Mouse (Mus musculus) testis, adult 2 months (tissue): ENCODE data around the gene 1700001J03Rik. TPM values are rescaled to one million over a fixed set of nuclear protein-coding genes. Genes with fewer than 3 reads are reported as not detected.
A peak's percentile ranks its signal among the peaks of the same experiment; 100 is the strongest.
"Not testable (repeated sequence)": the region's sequence is repeated elsewhere in the genome, so short reads cannot be mapped to it uniquely, and the experiment has no call there.

Experiments
- H3K27ac ChIP-seq: fragments of 200-500 bp; 2 replicates; pipeline ENCODE4 v1.5.1; 2012; ENCODE audit warnings: low read depth, low read length; ENCODE audit not compliant: control insufficient read depth, insufficient read depth
- H3K27me3 ChIP-seq: fragments of 200-500 bp; 2 replicates; pipeline ENCODE4 v1.6.1; 2012; ENCODE audit warnings: mild to moderate bottlenecking, low read length, moderate library complexity; ENCODE audit not compliant: control insufficient read depth, insufficient read depth
- H3K36me3 ChIP-seq: fragments of 200-500 bp; 2 replicates; pipeline ENCODE4 v1.6.1; 2012; ENCODE audit warnings: mild to moderate bottlenecking, low read length; ENCODE audit not compliant: control insufficient read depth, insufficient read depth
- H3K4me1 ChIP-seq: fragments of 200-500 bp; 2 replicates; pipeline ENCODE4 v1.6.1; 2012; ENCODE audit warnings: low read length; ENCODE audit not compliant: control insufficient read depth, insufficient read depth
- H3K4me3 ChIP-seq: fragments of 200-500 bp; 2 replicates; pipeline ENCODE4 v1.5.1; 2012; ENCODE audit warnings: low read depth, mild to moderate bottlenecking, low read length, moderate library complexity, mixed read lengths; ENCODE audit not compliant: control insufficient read depth
- CTCF ChIP-seq: fragments of 200-500 bp; IDR thresholded peaks from 2 replicates; pipeline ENCODE4 v1.5.1; 2012; ENCODE audit warnings: low read depth, mild to moderate bottlenecking, inconsistent platforms, low read length, moderate library complexity; ENCODE audit not compliant: control insufficient read depth, insufficient read depth, insufficient replicate concordance
- POLR2A ChIP-seq: fragments of 200-500 bp; IDR thresholded peaks from 2 replicates; pipeline ENCODE4 v1.6.1; 2012; ENCODE audit warnings: low read depth, mild to moderate bottlenecking, inconsistent platforms, low read length, moderate library complexity; ENCODE audit not compliant: control insufficient read depth
- polyA plus RNA-seq: library from polyadenylated mRNA; depleted of rRNA; stranded (reverse); fragments of >200 nt; gene quantifications from 2 replicates; pipeline ENCODE4 v1.2.3, GENCODE M21; 2012; rRNA removed

Gene 1700001J03Rik
- 471 and 495 TPM in 2 replicates for polyA plus RNA-seq

DNA sequence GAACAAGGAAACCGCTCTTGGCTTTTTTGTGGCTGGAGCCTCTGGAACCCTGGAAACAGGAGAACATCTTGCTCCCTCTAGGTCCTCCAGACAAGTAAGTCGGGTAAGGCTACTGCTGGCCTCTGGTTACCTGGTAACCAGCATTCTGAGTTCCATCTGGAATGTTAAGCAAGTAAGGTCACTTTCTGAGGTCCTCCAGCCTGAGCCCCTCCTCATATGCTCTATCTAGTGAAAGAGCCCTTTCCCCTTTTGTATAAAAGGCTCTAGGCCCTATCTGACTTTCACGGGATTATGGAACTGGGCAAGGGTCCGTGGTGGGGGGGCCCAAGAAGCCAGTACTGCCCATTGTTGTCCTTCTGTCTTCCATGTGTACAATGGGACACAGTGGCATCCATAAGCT is at the start of gene 1700001J03Rik:
1700001J03Rik (minus strand) TSS at position 101 of the 400 bp plus-strand sequence.
- H3K4me1 ChIP-seq, H3K36me3 ChIP-seq, H3K27me3 ChIP-seq, H3K27ac ChIP-seq: not testable (repeated sequence)
- H3K4me3 ChIP-seq, result peak within 1 kb of the TSS; percentile 87

GRCm38 (mm10) chr5:146234336-146234735 is 49.2 kb upstream of the 1700001J03Rik start:
- Histone ChIP-seq H3K36me3 (no peaks in the 10 kb centered on the region), H3K4me3 (no peak overlapping the region), H3K27ac (no peak overlapping the region), H3K27me3 (no peaks in the 10 kb centered on the region), H3K4me1 (peaks cover 3% of the 10 kb centered on the region)
- no peak for TF ChIP-seq POLR2A
- TF ChIP-seq CTCF, result no peak

DNA sequence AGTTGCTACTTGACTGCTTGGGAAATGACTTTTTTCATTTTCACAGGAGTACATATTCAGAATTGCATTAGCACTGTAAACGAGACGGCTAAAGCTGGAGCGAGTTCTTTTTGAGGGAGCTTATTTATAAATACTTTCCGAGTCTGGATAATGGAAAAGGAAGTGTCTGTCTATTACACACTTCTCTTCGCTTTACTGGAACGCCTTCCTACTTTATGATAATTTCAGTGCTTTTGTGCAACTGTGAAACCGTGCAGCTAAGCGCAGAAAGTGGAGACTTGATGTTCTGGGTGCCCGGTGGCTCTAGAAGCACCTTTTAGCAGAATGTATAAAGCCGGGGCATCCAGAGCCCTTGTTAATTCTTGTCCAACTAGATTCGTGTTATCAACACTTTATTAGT is 47.7 kb upstream of the 1700001J03Rik start:
- Histone ChIP-seq H3K36me3 (no peaks in the 10 kb centered on the region), H3K4me3 (no peak overlapping the region), H3K27ac (no peak overlapping the region)

GRCm38 (mm10) chr5:146232056-146232675 is 47.1 kb upstream of the 1700001J03Rik start:
- Histone ChIP-seq H3K4me1 (peaks cover 3% of the 10 kb centered on the region), H3K27me3 (no peaks in the 10 kb centered on the region), H3K36me3 (no peaks in the 10 kb centered on the region), H3K27ac (no peak overlapping the region), H3K4me3 (no peak overlapping the region)
- TF ChIP-seq CTCF (no peak), POLR2A (no peak)

More for the DNA sequence above, 47.7 kb upstream of the 1700001J03Rik start:
- no peaks in the 10 kb centered on the region for H3K27me3 ChIP-seq
- peaks cover 3% of the 10 kb centered on the region for H3K4me1 ChIP-seq
- TF ChIP-seq CTCF (no peak), POLR2A (no peak)

- Histone ChIP-seq H3K27ac (peak overlapping the region; percentile 49), H3K36me3 (no peaks in the 10 kb centered on the region), H3K27me3 (no peaks in the 10 kb centered on the region), H3K4me1 (peaks cover 3% of the 10 kb centered on the region), H3K4me3 (peak overlapping the region; percentile 97)
- no peak for TF ChIP-seq POLR2A
- TF ChIP-seq CTCF, result no peak
These were observed 46.5 kb upstream of the 1700001J03Rik start for GRCm38 (mm10) chr5:146231655-146231996.

- H3K4me1 ChIP-seq, result peaks cover 3% of the 10 kb centered on the region
- H3K27ac ChIP-seq, result peak within 1 kb of the TSS; percentile 96
- no peaks in the 10 kb centered on the region for H3K27me3 ChIP-seq
- peak within 1 kb of the TSS; percentile 97 for H3K4me3 ChIP-seq
- TF ChIP-seq POLR2A (peak; percentile 75), CTCF (no peak)
- H3K36me3 ChIP-seq, result no peaks in the 10 kb centered on the region
These were observed 46.0 kb upstream of the 1700001J03Rik start, which contains the start of gene Cdk8 for GRCm38 (mm10) chr5:146230864-146231654. Gene Cdk8, plus strand, starts transcription at chr5:146231230.

- H3K27ac ChIP-seq, result no peak overlapping the region
- H3K4me3 ChIP-seq, result no peak overlapping the region
- no peaks in the 10 kb centered on the region for H3K36me3 ChIP-seq
- no peaks in the 10 kb centered on the region for H3K27me3 ChIP-seq
- H3K4me1 ChIP-seq, result peaks cover 3% of the 10 kb centered on the region
- no peak for TF ChIP-seq POLR2A
- no peak for TF ChIP-seq CTCF
These were observed 45.0 kb upstream of the 1700001J03Rik start for GRCm38 (mm10) chr5:146229869-146230650.
